Mouse (Mus musculus): ENCODE data around the gene Magt1.
"Not testable (repeated sequence)": the region's sequence is repeated elsewhere in the genome, so short reads cannot be mapped to it uniquely, and the experiment has no call there.

The Magt1 gene

DNA sequence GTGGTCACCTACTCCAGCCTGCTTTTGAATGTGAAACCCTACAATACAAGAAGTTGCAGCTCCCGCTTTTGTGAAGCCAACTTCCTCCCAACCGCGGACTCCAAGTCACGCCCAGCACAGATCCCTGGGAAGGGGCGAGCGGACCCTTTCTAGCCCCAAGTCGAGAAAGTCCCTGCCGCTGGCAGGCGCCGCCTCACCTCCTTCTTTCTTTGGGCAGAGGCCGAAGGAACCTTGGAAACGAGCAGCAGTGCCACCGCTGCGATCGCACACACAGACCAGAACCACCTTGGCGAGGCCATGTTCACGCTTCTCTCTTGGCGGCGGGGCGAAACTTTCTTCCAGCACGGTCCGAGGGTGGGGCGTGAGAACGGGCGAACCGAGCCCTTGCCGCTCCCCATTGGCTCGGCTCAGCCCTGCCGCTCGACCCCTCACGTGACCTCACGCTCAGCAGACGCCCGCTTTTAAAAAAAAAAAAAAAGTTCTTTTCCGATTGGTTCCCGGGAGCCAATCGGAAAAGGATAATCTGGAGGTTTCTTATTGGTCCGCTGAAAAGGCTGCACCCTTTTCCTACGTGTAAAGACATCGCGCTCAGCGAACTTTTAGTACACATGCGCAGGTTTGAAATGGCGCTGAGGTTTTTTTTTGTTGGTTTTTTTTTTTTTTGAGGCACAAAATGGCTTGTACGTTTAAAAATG, at the start of gene Magt1:
Gene Magt1, minus strand, starts transcription at position 442 of the 695 bp plus-strand sequence.
- peak; percentile 88 to 89 for DNase-seq (ENCODE audit: low spot score in 2 of 2)

DNA sequence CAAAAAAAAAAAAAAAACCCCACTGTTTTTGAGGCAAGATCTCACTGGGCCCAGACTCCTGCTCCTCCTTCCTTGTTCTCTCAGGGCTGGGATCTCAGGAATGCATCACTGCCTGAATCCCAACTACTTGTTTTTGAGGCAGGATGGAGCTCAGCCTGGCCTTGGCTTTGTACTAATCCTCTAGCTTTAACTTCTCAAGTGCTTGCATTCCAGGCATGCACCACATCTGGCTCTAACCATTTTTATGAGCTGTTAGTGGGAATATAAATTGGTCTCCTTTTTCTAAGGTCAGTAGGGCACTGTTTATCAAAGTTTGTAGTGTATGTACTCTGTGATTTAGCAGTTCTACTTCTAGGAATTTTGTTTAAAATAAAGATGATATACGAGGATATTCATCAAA, 36.5 kb upstream of the Magt1 start:
- no peak for DNase-seq (ENCODE audit: low spot score in 2 of 2)

DNA sequence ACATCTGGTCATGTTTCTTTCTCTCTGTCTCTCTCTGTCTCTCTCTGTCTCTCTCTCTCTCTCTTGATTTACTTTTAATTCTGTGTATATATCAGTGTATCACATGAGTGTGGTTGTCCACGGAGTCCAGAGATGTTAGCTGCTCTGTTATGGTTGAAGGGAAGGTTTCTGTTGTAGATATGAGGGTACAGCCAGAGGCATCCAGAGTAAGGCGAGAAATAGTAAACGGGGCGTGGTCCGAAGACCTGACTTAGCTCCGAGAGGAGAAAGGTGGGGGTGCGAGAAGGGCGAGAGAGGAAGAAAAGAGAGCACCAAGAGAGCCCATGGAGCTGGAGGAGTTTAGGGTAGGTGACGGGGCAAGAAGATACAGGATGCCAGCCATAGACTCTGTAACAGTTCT, 34.2 kb upstream of the Magt1 start:
- DNase-seq (ENCODE audit: low spot score in 2 of 2), result no peak

DNA sequence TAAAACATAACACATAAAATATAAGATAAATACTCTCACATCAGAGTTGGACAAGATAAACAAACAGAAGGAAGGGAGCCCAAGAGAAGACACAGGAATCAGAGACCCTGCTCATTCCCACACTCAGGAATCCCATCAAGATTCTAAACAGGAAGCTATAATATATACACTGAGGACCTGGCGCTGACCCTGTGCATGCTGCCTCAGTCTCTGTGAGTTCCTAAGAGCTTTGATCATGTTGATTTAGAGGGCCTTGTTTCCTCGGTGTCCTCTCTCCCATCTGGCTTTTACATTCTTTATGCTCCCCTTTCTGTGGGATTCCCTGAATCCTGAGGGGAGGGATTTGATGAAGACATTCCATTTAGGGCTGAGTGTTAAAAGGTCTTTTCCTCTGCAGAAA, 33.7 kb upstream of the Magt1 start:
- DNase-seq (ENCODE audit: low spot score in 2 of 2), result no peak

- peak in 1 of 2 experiments; percentile 13 for DNase-seq (ENCODE audit: low spot score in 2 of 2)
Observed at GRCm38 (mm10) chrX:106043863-106044617, 32.3 kb upstream of the Magt1 start.

DNA sequence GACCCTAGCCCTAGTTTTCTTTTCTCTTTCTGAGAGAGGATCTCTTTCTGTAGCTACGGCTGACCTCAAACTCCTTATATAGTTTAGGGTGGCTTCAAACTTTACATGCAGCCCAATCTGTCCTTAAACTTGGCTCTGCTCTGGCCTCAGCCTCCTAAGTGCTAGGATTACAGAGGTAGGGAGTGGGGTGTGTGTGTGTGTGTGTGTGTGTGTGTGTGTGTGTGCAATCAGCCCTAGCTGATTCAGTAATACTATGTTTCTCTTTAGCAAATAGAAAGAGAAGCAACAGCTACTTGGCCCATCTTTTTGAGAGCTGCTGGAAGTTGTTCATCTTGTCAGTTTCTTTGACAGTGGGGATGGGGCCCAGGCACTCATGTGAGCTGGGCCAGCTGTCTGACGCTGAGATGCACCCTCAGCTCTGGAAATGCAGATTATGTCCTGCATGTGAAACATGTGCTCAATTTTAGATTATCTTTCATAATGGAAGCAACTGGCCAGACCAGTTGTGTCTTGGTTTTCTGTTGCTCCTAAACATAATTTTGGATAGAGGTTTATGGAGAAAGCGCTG, 25.6 kb upstream of the Magt1 start:
- DNase-seq (ENCODE audit: low spot score in 2 of 2), result no peak

DNA sequence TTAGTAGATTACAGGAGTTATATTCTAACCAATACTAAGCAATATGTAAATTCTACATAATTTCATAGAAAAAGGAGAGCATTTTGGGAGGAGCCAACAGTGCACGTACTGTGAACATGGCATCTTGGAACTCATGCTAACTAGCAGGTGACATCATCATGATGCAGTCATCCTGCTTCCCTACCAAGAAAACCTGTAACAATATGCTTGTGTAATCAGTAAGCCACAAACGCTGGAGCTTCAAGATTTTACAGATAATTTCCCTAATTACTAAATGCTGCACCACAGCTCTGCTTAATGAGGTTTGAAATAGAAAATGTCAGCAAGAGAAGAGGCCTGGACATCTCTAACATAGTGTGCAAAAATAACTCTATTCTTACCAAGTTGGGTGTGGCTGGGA, 24.0 kb upstream of the Magt1 start:
- no peak for DNase-seq (ENCODE audit: low spot score in 2 of 2)

DNA sequence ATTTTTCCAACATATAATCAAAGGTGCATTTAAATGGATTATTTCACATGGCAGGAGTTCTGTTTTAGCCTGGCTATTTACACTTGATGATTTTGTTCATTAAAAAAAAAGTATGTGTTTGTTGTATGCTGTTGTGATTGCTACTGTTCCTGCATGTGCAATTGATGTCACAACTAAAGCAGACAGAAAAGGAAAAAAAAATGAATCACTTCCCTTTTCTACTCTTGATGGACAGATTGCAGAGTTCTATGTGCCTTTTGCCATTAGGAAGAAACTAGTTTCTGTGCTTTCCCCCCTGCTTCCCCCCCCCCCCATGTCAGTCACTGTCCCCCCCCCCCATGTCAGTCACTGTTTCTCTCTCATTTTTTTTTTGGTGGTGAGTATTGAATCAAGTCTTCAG, 19.4 kb upstream of the Magt1 start:
- DNase-seq (ENCODE audit: low spot score in 2 of 2), result no peak

- DNase-seq (ENCODE audit: low spot score in 2 of 2), result no peak
Observed at GRCm38 (mm10) chrX:106030176-106030575, 18.5 kb upstream of the Magt1 start.

- no peak for DNase-seq (ENCODE audit: low spot score in 2 of 2)
Observed at GRCm38 (mm10) chrX:106027343-106027674, 15.6 kb upstream of the Magt1 start.

- peak; percentile 90 to 93 for DNase-seq (ENCODE audit: low spot score in 2 of 2)
Observed at GRCm38 (mm10) chrX:106026418-106027342, 15.0 kb upstream of the Magt1 start, which contains the start of gene Atp7a. Atp7a (plus strand) TSS chrX:106027276.

DNA sequence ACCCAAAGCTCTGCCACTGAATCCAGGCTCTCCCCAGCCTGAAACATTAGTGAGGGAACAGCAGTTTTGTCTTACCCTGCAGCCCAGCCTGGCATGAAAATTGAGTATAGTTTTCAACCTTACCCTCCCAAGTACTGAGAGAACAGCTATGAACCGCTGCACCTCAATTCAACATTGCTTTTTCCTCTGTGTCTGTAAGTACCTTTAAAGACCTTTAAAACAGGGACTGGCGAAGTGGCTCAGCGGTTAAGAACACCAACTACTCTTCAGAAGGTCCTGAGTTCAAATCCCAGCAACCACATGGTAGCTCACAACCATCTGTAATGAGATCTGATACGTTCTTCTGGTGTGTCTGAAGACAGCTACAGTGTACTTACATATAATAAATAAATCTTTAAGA, 5.8 kb upstream of the Magt1 start:
- no peak for DNase-seq (ENCODE audit: low spot score in 2 of 2)

DNA sequence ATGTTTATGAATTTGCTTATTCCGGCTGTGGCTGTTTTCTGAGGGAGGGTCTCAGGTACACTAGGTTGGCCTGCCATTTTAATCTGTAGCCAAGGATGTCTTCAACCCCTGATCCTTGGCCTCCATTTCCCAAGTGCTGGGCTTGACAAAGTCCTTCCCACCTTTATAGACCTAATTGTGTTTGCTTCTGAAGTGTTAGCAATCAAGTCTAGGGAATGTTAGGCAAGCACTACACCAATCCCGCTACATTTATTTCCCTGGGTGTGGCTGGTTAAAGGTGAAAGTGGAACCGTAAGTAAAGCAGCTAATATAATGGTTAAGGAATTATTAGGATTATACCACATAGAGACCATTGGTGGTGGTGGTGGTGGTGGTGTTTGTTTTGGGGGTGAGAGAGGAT, 5.4 kb upstream of the Magt1 start:
- DNase-seq (ENCODE audit: low spot score in 2 of 2), result no peak

GRCm38 (mm10) chrX:106015571-106016322, 4.0 kb upstream of the Magt1 start, which contains the start of gene Cox7b:
Cox7b (plus strand) TSS chrX:106015700.
- DNase-seq (ENCODE audit: low spot score in 2 of 2), result peak; percentile 80 to 84

GRCm38 (mm10) chrX:106014741-106015377, 3.2 kb upstream of the Magt1 start:
- not testable (repeated sequence) for DNase-seq (ENCODE audit: low spot score in 2 of 2)

- peak; percentile 13 to 50 for DNase-seq (ENCODE audit: low spot score in 2 of 2)
Observed at GRCm38 (mm10) chrX:106013217-106013616, 1.5 kb upstream of the Magt1 start.

DNA sequence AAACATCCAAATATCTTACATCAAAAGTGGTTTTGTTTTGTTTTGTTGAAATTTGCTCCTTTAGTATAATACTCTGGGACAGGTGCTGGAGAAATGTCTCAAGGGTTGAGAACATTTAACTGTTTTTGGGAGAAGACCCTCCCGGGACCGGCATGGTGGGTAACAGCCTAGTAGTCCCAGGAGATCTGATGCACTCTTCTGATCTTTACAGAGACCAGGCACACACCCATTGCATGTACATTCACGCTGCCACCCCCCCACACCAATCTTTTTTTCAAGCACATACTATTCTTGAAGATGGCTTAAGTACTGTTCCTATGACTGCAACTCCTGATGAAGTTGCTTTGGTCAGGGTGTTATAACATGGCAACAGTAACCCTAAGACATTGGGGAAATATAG, 853 bp upstream of the Magt1 start:
- no peak for DNase-seq (ENCODE audit: low spot score in 2 of 2)

GRCm38 (mm10) chrX:106010762-106011161, 944 bp downstream of the Magt1 start:
- DNase-seq (ENCODE audit: low spot score in 2 of 2), result no peak

- no peak for DNase-seq (ENCODE audit: low spot score in 2 of 2)
Observed at GRCm38 (mm10) chrX:106001605-106002004, 10.1 kb downstream of the Magt1 start.

DNA sequence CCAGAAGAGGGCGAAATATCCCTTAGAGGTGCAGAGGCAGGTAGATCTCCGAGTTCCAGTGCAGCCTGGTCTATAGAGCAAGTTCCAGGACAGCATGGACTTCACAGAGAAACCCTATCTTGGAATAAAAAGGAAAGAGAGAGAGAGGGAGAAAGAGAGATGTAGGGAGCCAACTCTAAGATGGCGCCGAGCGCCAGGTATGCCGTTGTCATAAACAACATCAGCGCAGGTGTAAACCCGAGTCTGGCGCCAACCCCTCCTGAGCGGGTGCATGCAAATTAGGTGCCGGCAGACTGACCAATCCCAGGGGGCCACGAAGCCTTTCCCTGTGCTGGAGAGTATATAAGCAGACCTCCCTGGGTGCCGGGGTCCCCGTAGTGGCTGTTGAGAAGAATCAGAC, 54.6 kb downstream of the Magt1 start:
- not testable (repeated sequence) for DNase-seq (ENCODE audit: low spot score in 2 of 2)

GRCm38 (mm10) chrX:105953999-105954398, 57.7 kb downstream of the Magt1 start:
- DNase-seq (ENCODE audit: low spot score in 2 of 2), result no peak
